Mouse (Mus musculus): Measurements from ENCODE around the gene Clock. TPM values are rescaled to one million over a fixed set of nuclear protein-coding genes. Genes with fewer than 3 reads are reported as not detected.

The Clock gene
- total and polyA plus RNA-seq, 2 experiments from 2014 or later: 8.2 to 29.3 TPM

DNA sequence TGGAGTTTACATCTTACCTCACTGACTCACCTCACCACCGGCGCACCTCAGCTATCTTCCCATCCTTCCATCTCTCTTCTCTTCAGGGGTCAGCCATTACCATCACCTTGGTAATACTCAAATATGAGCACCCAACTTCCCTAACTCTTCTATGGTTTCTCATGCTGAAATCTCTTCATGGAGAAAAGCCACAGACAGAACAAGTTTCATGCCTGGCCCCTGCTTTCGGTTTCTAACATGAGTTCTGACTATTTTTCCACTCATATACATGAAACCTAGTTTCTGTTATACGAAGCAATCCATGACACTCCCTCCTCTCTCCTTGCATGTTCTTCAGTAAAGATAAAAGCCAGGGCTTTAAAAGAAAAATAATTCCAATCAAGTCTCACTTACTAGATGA is 60.7 kb downstream of the Clock start:
- H3K4me2 ChIP-seq (ENCODE audit: low read depth, low read length): no peak overlapping the region
- no peaks in the 10 kb centered on the region for H3K27me3 ChIP-seq (ENCODE audit: control insufficient read depth, insufficient read depth, low read length)
- H3K4me3 ChIP-seq (ENCODE audit: low read depth, low read length): no peak overlapping the region
- H3K9me3 ChIP-seq (replicated peaks; ENCODE audit: control insufficient read depth, low read length): no peaks in the 10 kb centered on the region
- peaks cover 32% of the 10 kb centered on the region for H3K36me3 ChIP-seq (replicated peaks; ENCODE audit: control insufficient read depth, insufficient read depth, low read length)
- TF ChIP-seq EP300 (IDR thresholded peaks at IDR 0.05; ENCODE audit: low read depth): no peak
- TF ChIP-seq CTCF (IDR thresholded peaks at IDR 0.05; ENCODE audit: low read depth): no peak
- WGBS: 93% methylated on average over 4 of the region's 4 CpGs
- DNase-seq (ENCODE audit: low spot score) (no peak), ATAC-seq (ENCODE audit: insufficient read depth, low read depth) (no peak)
- H3K9ac ChIP-seq (replicated peaks; ENCODE audit: low read depth, low read length): no peak overlapping the region
- no peak overlapping the region for H3K27ac ChIP-seq (ENCODE audit: low read depth)
- H3K4me1 ChIP-seq (ENCODE audit: control insufficient read depth, insufficient read depth): no peaks in the 10 kb centered on the region

DNA sequence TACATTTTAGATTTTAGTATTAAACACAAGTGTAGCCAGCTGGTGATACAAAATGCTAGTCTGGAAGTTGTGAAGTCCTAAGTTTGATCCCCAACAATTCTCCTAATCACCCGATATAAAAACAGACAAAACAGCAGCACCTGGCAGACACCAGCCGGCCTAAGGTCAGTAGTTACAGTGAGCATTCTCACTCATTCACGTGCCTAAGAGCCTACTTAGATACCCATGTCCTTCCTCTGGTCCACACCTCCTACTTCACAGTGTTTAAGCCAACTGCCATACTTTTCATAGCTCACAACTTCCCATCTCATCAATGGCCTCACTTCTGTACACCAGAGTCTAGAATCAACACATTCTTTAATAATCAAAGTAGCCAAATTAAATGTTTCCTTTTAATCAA is 61.3 kb downstream of the Clock start:
- Histone ChIP-seq H3K4me1 (ENCODE audit: control insufficient read depth, insufficient read depth) (no peaks in the 10 kb centered on the region), H3K9ac (replicated peaks; ENCODE audit: low read depth, low read length) (no peak overlapping the region), H3K27me3 (ENCODE audit: control insufficient read depth, insufficient read depth, low read length) (no peaks in the 10 kb centered on the region), H3K27ac (ENCODE audit: low read depth) (no peak overlapping the region), H3K4me2 (ENCODE audit: low read depth, low read length) (no peak overlapping the region), H3K4me3 (ENCODE audit: low read depth, low read length) (no peak overlapping the region), H3K9me3 (replicated peaks; ENCODE audit: control insufficient read depth, low read length) (no peaks in the 10 kb centered on the region), H3K36me3 (replicated peaks; ENCODE audit: control insufficient read depth, insufficient read depth, low read length) (peaks cover 36% of the 10 kb centered on the region)
- 81% methylated on average over 3 of the region's 3 CpGs for WGBS
- ATAC-seq (ENCODE audit: insufficient read depth, low read depth): no peak
- TF ChIP-seq EP300 (IDR thresholded peaks at IDR 0.05; ENCODE audit: low read depth) (no peak), CTCF (IDR thresholded peaks at IDR 0.05; ENCODE audit: low read depth) (no peak)
- no peak for DNase-seq (ENCODE audit: low spot score)

GRCm38 (mm10) chr5:76231171-76231855 is 73.3 kb downstream of the Clock start:
- no peaks in the 10 kb centered on the region for H3K27me3 ChIP-seq (ENCODE audit: control insufficient read depth, insufficient read depth, low read length)
- no peak overlapping the region for H3K4me2 ChIP-seq (ENCODE audit: low read depth, low read length)
- no peak overlapping the region for H3K9ac ChIP-seq (replicated peaks; ENCODE audit: low read depth, low read length)
- DNase-seq (ENCODE audit: low spot score) (no peak), ATAC-seq (ENCODE audit: insufficient read depth, low read depth) (no peak)
- no peak overlapping the region for H3K27ac ChIP-seq (ENCODE audit: low read depth)
- 92% methylated on average over 13 of the region's 13 CpGs for WGBS
- TF ChIP-seq CTCF (IDR thresholded peaks at IDR 0.05; ENCODE audit: low read depth) (no peak), EP300 (IDR thresholded peaks at IDR 0.05; ENCODE audit: low read depth) (no peak)
- H3K4me3 ChIP-seq (ENCODE audit: low read depth, low read length): no peak overlapping the region
- no peaks in the 10 kb centered on the region for H3K9me3 ChIP-seq (replicated peaks; ENCODE audit: control insufficient read depth, low read length)
- H3K36me3 ChIP-seq (replicated peaks; ENCODE audit: control insufficient read depth, insufficient read depth, low read length): peaks cover 62% of the 10 kb centered on the region
- no peaks in the 10 kb centered on the region for H3K4me1 ChIP-seq (ENCODE audit: control insufficient read depth, insufficient read depth)

DNA sequence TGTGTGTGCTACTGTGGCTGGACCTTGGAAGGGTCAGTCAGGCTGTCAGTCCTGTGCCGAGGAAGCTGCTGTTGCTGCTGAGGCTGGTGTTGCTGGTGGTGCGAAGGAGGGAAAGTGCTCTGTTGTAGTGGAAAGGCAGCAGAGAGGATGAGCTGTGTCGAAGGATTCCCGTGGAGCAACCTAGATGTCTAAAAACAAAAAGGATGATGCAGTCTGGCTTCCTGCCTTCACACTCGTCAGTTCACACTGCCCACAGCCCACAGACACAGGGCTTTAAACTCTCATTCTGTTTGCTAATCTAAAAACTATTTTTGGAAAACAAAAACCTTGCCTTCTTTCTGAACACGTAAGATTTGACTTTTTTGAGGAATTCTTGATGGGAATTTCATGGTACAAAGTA is 87.9 kb downstream of the Clock start:
- Histone ChIP-seq H3K9me3 (replicated peaks; ENCODE audit: control insufficient read depth, low read length) (no peaks in the 10 kb centered on the region), H3K4me3 (ENCODE audit: low read depth, low read length) (no peak overlapping the region), H3K4me1 (ENCODE audit: control insufficient read depth, insufficient read depth) (no peaks in the 10 kb centered on the region), H3K9ac (replicated peaks; ENCODE audit: low read depth, low read length) (no peak overlapping the region), H3K4me2 (ENCODE audit: low read depth, low read length) (no peak overlapping the region), H3K27me3 (ENCODE audit: control insufficient read depth, insufficient read depth, low read length) (no peaks in the 10 kb centered on the region), H3K27ac (ENCODE audit: low read depth) (no peak overlapping the region), H3K36me3 (replicated peaks; ENCODE audit: control insufficient read depth, insufficient read depth, low read length) (peaks cover 15% of the 10 kb centered on the region)
- TF ChIP-seq CTCF (IDR thresholded peaks at IDR 0.05; ENCODE audit: low read depth): no peak
- TF ChIP-seq EP300 (IDR thresholded peaks at IDR 0.05; ENCODE audit: low read depth): no peak
- DNase-seq (ENCODE audit: low spot score): no peak
- WGBS: 43% methylated on average over 6 of the region's 6 CpGs
- ATAC-seq (ENCODE audit: insufficient read depth, low read depth): no peak

DNA sequence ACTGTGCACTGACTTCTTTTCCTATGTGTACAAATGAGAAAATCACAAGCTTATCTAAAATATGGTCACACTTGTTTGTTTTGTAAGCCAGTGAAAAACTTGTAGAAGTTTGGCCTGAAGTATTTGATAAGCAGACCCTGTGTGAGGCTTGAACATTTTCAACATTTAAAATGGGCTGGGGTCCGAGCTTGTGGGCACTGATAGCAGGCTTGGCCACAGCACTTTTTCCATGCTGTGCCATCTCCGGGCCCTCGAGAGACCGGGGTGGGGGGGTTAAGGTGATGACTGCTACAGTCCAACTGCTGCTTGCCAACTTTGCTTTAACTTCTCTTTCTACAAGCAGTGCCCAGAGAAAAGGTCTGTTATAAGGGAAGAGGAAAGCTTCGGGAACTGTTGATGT is 96.5 kb downstream of the Clock start:
- ATAC-seq (ENCODE audit: insufficient read depth, low read depth) (no peak), DNase-seq (ENCODE audit: low spot score) (no peak)
- no peaks in the 10 kb centered on the region for H3K9me3 ChIP-seq (replicated peaks; ENCODE audit: control insufficient read depth, low read length)
- peaks cover 73% of the 10 kb centered on the region for H3K36me3 ChIP-seq (replicated peaks; ENCODE audit: control insufficient read depth, insufficient read depth, low read length)
- no peak overlapping the region for H3K27ac ChIP-seq (ENCODE audit: low read depth)
- H3K9ac ChIP-seq (replicated peaks; ENCODE audit: low read depth, low read length): no peak overlapping the region
- no peak for TF ChIP-seq CTCF (IDR thresholded peaks at IDR 0.05; ENCODE audit: low read depth)
- no peak for TF ChIP-seq EP300 (IDR thresholded peaks at IDR 0.05; ENCODE audit: low read depth)
- 82% methylated on average over 5 of the region's 5 CpGs for WGBS
- no peak overlapping the region for H3K4me2 ChIP-seq (ENCODE audit: low read depth, low read length)
- no peaks in the 10 kb centered on the region for H3K4me1 ChIP-seq (ENCODE audit: control insufficient read depth, insufficient read depth)
- H3K4me3 ChIP-seq (ENCODE audit: low read depth, low read length): no peak overlapping the region
- no peaks in the 10 kb centered on the region for H3K27me3 ChIP-seq (ENCODE audit: control insufficient read depth, insufficient read depth, low read length)

GRCm38 (mm10) chr5:76205886-76206285 is 98.7 kb downstream of the Clock start:
- H3K27me3 ChIP-seq (ENCODE audit: control insufficient read depth, insufficient read depth, low read length): no peaks in the 10 kb centered on the region
- no peak overlapping the region for H3K4me2 ChIP-seq (ENCODE audit: low read depth, low read length)
- no peak overlapping the region for H3K4me3 ChIP-seq (ENCODE audit: low read depth, low read length)
- H3K36me3 ChIP-seq (replicated peaks; ENCODE audit: control insufficient read depth, insufficient read depth, low read length): peaks cover 77% of the 10 kb centered on the region
- WGBS: 86% methylated on average over 2 of the region's 2 CpGs
- no peaks in the 10 kb centered on the region for H3K4me1 ChIP-seq (ENCODE audit: control insufficient read depth, insufficient read depth)
- no peak overlapping the region for H3K27ac ChIP-seq (ENCODE audit: low read depth)
- TF ChIP-seq CTCF (IDR thresholded peaks at IDR 0.05; ENCODE audit: low read depth): no peak
- no peak for TF ChIP-seq EP300 (IDR thresholded peaks at IDR 0.05; ENCODE audit: low read depth)
- ATAC-seq (ENCODE audit: insufficient read depth, low read depth) (no peak), DNase-seq (ENCODE audit: low spot score) (no peak)
- H3K9me3 ChIP-seq (replicated peaks; ENCODE audit: control insufficient read depth, low read length): no peaks in the 10 kb centered on the region
- H3K9ac ChIP-seq (replicated peaks; ENCODE audit: low read depth, low read length): no peak overlapping the region
